Mouse (Mus musculus): ENCODE measurements around the gene Trmu. TPM values are rescaled to one million over a fixed set of nuclear protein-coding genes. Genes with fewer than 3 reads are reported as not detected.

Gene Trmu
- polyA plus RNA-seq, 1 experiment from 2014 or later = 29.5 TPM

DNA sequence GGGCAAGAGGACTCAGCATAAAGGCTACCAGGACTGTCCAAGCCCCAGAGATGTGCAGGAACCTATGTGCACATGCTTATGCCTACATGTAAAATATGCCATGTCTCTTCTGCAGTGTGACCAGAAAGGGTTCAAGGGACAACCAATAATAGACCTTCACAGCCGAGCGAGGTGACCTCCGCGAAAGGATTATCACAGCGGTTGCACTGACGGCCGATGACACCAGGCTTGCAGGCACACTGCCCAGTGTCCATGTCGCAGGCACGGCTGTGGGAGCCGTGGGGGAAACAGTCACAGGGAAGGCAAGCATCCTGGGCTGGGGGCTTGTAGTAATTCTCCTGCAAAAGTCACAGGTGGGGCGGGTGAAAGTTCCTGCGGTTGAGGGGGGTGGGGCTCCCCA is 49.0 kb downstream of the Trmu start:
- no peak for ATAC-seq (replicated peaks; ENCODE audit: insufficient number of reproducible peaks, insufficient read depth, low FRiP score, low read depth)
- H3K27me3 ChIP-seq = no peaks in the 10 kb centered on the region
- peak overlapping the region; percentile 9; the same call in 1 of the 2 replicates for H3K27ac ChIP-seq
- H3K36me3 ChIP-seq = no peaks in the 10 kb centered on the region; the same call in 1 of the 2 replicates
- H3K4me1 ChIP-seq (replicated peaks) = peaks cover 11% of the 10 kb centered on the region
- H3K4me3 ChIP-seq = no peak overlapping the region
- WGBS = 52% methylated on average over 12 of the region's 12 CpGs
- no peak overlapping the region for H3K4me2 ChIP-seq
- H3K9me3 ChIP-seq (replicated peaks) = no peaks in the 10 kb centered on the region
- H3K9ac ChIP-seq = no peak overlapping the region

GRCm38 (mm10) chr15:85935627-85936049 is 56.5 kb downstream of the Trmu start:
- peak overlapping the region; percentile 60 for H3K27ac ChIP-seq
- peaks cover 12% of the 10 kb centered on the region for H3K4me1 ChIP-seq (replicated peaks)
- no peak overlapping the region for H3K9ac ChIP-seq
- peak; percentile 82 for ATAC-seq (replicated peaks; ENCODE audit: insufficient number of reproducible peaks, insufficient read depth, low FRiP score, low read depth)
- no peaks in the 10 kb centered on the region for H3K27me3 ChIP-seq
- no peak overlapping the region for H3K4me2 ChIP-seq
- no peak overlapping the region for H3K4me3 ChIP-seq
- H3K9me3 ChIP-seq (replicated peaks) = no peaks in the 10 kb centered on the region
- no peaks in the 10 kb centered on the region for H3K36me3 ChIP-seq
- 26% methylated on average over 5 of the region's 5 CpGs for WGBS

Other genes starting within 250 kb of the Trmu start
- 15.1 and 20.5 TPM in 2 replicates for gene Ppara, start 144.3 kb upstream of the Trmu start, polyA plus RNA-seq (2015; fragmentation: Nextera tagmentation; extraction: Ambion mirVana)
- 40.9 and 47.9 TPM in 2 replicates for gene Cdpf1, start 67.6 kb upstream of the Trmu start, polyA plus RNA-seq (2015; fragmentation: Nextera tagmentation; extraction: Ambion mirVana)
- gene Pkdrej, start 57.6 kb upstream of the Trmu start, polyA plus RNA-seq (2015; fragmentation: Nextera tagmentation; extraction: Ambion mirVana) = 0.34 and 0.37 TPM in 2 replicates
- gene Ttc38, start 47.0 kb upstream of the Trmu start, polyA plus RNA-seq (2015; fragmentation: Nextera tagmentation; extraction: Ambion mirVana) = 4.1 and 5.7 TPM in 2 replicates
- gene Gtse1, start 19.6 kb upstream of the Trmu start, polyA plus RNA-seq (2015; fragmentation: Nextera tagmentation; extraction: Ambion mirVana) = 21.5 and 26.3 TPM in 2 replicates
- 1.1 and 2.1 TPM in 2 replicates for gene Celsr1, start 154.5 kb downstream of the Trmu start, polyA plus RNA-seq (2015; fragmentation: Nextera tagmentation; extraction: Ambion mirVana)
- 16.9 and 19.5 TPM in 2 replicates for gene Gramd4, start 178.4 kb downstream of the Trmu start, polyA plus RNA-seq (2015; fragmentation: Nextera tagmentation; extraction: Ambion mirVana)